Mouse (Mus musculus): ENCODE data around the gene Bscl2.
"Not testable (repeated sequence)": the region's sequence is repeated elsewhere in the genome, so short reads cannot be mapped to it uniquely, and the experiment has no call there.

Gene Bscl2

DNA sequence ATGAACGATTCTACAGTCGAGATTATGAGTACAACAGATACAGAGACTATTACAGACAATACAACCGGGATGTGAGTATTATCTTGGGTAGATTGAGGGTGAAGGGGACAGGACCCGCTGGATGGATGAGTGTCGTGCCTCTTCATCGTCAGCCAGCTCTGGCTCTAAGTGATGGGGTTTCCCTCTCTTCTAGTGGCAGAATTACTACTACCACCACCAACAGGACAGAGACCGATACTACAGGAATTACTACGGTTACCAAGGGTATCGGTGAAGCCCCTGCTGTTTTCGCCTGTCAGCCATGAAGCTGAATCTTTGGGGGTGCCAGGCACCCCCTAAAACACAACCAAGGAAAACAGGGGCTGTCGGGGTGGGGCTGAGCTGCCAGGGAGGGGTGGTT, 6.0 kb upstream of the Bscl2 start:
- no peak for DNase-seq (ENCODE audit: low spot score)

DNA sequence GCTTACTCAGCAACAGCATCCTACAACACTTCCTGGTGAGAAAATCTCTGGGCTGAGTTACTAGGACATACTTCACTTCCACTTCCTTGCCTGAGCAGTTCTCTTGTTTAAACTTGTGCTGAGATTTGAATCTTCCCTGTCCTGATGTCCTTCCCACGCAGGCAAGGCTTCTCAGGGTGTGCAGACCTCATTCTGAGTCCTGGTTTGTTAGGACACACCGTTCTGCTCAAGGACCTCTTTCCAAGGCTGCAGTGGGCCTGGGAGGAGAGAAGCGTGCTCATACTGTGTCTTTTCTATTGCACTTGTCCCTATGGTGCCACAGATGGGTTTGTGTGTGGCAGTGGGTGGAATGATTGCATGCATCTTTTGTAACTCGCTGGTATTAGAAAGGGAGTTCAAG, 4.3 kb upstream of the Bscl2 start:
- no peak for DNase-seq (ENCODE audit: low spot score)

DNA sequence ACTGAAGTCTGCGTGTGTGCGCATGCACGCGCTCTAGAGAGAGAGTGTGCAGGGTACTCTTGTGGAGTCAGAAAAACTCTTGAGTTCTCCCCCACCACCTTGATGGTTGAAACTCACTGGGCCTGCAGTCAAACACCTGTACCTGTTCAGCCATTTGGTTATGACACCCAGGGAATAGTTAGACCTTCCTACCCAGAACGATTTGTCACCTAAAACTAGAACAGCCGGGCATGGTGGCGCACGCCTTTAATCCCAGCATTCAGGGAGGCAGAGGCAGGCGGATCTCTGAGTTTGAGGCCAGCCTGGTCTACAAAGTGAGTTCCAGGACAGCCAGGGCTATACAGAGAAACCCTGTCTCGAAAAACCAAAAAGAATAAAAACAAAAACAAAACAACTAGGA, 940 bp upstream of the Bscl2 start:
- DNase-seq (ENCODE audit: low spot score) = not testable (repeated sequence)

DNA sequence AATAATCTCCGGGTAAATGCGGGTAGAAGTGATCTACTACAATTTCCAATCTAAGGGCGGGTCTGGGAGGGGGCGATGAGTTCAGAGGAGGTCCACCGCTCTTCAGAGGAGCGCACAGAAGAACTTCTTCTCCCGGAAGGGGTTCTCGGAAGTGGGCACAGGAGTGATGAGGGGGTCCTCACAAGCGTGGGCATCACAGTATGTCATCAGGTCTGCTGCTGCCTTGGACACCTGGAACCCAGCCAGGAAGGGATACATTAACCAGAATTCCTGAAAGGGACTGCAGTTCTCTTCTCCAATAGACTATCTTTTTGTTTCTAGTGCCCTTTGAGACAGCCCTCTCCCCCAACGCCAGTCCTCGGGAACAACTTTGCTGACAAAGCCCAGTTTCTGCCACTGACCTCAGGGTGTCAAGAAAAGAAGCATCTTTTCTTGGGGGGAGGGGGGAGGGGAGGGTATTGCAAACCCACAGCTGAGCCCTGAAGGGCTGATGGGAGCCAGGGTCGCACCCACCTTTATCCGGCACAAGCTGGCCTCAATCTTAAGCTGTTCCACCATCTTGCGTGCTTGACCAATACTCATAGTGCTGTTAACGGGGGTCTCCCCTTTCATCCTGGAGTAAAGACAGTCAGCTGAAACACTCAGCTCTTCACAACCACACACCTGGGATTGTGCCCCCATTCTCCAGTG, 919 bp downstream of the Bscl2 start:
- DNase-seq (ENCODE audit: low spot score) = no peak

DNA sequence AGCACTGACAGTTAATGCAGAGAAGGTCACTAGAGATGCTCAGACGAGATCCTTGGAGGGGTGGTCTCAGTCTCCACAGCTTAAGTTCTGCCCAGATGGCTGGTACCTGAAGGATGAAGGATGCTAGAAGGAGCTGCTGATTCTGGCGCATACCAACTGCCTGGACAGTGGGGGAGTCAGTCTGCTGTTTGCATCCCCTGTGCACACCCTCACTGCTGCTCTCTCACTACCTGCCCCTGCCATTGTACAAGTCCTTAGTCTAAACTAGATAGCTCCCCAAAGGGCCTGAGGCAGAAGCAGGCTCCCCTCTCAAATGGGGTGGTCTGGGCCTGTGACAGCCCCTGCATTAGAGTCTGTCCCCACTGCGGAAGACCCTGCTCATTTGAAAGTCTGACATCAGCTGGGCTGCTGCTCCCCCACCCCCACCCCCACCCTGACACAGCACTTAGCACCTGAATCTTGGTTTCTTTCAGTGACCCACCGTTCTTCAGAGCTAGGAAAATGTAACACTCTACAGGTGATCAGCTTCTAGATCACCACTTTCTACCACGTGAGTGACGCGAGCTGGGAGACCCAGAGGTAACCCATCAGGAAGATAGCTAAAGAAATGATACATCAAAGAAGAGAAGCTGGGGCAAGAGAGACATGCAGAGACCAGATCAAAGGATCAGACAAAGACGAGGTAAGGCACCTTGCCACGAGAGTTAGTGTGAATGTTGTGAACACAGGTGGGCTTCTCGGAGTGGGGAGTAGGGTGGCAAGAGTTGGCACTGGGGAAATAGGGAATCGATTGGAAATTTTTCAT, 2.0 kb downstream of the Bscl2 start, which contains the start of gene Gng3:
Gene Gng3, minus strand, starts transcription at position 92 of the 805 bp plus-strand sequence.
- peak; percentile 81 for DNase-seq (ENCODE audit: low spot score)

DNA sequence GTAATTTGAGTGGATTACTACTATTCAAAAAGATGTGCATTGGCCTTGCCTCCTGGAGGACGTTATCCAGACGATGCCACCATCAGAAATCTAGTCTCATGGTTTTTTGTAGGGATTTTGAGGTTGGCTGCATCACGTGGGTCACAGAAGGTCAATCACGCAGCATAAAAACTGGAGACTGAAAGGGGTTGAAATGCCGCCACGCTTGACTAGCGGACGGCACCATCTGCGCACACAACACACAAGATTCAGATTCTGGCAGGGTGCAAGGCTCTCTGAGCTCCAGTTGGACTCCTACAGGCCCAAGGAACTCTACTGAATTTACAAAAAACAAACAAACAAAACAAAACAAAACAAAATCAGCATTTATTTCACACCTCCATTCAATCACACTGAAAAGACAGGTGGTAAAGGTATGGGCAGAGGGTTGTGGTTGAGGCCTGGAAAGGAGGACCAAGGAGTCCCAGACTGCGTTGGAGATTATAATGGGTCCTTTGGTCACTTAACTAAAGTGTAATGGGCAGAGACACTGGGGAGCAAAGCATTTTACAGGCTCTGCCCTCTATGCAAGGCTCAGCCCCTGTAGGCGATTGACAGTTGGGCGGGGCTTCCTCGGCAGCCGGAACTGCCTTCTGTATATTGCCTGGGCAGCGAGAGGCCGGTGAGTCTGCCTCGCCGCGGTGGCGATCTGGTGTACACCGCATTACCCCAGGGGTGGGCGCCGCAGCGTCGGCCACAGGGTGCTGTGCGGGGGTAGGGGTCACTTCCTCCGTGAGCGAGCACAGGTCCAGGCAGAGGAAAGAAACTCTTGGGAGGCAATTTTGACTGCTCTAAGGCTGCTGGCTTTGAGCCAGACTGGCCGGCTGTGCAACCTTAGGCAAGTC, 2.9 kb downstream of the Bscl2 start:
- DNase-seq (ENCODE audit: low spot score) = no peak

DNA sequence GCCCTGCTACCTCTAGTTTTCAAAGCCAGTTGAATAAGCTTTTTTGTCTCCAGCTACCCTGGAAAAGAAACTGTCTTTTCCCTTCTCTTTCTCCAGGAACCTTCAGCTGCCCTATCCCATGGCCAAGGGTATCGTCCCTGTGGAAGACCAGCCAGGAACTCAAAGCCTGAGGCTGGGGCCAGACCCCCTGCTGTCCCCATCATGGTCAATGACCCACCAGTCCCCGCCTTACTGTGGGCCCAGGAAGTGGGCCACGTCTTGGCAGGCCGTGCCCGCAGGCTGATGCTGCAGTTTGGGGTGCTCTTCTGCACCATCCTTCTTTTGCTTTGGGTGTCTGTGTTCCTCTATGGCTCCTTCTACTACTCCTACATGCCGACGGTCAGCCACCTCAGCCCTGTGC, 3.7 kb downstream of the Bscl2 start:
- no peak for DNase-seq (ENCODE audit: low spot score)

DNA sequence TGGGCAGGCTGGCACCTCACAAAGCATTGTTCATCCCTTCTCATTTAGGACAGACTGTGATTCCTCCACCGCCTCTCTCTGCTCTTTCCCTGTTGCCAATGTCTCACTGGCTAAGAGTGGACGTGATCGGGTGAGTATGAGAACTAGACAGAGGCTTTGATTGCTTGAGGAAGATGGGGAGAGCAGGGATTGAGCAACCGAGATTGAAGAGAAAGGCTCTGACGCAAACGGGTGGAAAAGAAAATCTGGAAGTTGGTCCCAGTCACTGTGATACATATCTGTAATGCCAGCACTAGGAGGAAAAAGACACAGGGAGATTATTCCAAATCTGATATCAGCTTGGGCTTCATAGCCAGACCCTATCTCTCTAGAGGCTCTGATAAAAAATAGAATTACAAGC, 5.7 kb downstream of the Bscl2 start:
- DNase-seq (ENCODE audit: low spot score) = no peak

DNA sequence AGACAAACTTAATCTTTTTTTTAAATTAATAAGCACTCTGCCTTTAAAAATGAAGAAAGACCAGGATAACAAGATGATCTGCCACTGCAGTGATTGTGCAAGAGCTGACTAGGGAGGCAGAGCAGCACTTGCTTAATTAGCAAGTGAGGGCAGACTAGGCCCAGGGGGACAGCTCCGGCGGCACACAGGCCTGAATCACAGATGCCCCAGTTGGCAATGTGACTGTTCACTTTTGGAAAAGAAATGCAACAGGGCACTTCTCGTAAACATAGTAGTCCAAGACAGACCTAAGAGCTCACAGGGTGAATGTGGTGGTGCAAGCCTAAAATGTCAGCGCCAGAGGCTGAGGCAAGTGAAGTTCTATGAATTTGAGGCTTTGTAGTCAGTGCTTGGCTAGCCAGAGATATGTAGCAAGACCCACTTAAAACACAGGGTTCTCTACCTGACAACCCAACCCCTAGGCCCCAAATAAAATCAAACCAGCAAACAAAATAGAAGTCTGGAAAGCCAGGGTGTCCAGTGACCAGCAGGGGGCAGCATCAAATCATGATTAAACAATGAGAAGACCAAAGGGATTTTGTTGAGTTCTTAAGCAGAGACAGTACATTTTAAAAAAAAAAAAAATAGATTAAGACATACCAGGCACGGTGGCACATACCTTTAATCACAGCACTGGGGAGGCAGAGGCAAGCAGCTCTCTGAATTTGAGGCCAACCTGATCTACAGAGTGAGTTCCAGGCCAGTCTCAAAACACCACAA, 7.3 kb downstream of the Bscl2 start:
- DNase-seq (ENCODE audit: low spot score) = no peak

DNA sequence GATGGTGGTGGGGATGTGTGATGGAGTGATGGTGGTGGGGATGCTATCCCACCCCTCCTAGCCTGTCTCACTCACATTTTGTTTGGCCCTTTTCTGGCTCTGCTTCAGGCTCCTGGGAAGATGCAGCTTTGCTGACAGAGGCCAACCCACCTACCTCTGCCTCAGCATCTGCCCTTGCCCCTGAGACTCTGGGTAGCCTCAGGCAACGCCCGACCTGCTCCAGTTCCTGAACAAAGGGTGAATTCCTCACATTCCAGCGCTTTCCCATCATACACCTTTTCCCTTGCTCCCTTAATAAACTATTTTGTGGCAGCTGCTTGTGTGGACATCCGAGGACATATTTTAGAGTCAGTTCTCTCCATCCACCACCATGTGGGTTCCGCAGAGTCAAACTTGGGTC, 11.1 kb downstream of the Bscl2 start:
- DNase-seq (ENCODE audit: low spot score) = no peak

DNA sequence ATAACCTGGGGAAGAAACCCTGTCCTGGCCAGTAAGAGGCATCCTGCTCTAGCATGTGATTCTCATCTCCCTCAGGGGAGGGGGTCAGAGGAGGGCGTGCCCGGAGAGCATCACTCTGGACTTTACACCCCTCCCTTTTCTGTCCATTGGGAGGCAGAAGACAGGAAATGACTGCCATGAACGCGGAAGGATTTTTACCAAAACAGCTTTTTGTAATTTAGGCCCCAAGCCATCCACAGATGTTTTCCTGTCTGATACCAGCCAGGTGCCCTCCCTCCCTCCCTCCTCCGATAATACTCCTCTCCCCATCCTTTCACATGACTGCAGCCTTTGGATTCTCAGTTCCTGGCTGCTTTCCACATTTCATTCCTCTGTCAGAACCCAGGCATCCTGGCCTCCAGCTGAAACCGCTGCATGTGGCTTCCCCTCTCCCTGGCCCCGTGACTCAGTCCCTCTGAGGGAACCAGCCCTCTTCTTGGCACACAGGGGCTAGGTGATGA, 13.2 kb downstream of the Bscl2 start, which contains the start of gene Lrrn4cl:
Gene Lrrn4cl, plus strand, starts transcription at position 367 of the 500 bp plus-strand sequence.
- no peak for DNase-seq (ENCODE audit: low spot score)

DNA sequence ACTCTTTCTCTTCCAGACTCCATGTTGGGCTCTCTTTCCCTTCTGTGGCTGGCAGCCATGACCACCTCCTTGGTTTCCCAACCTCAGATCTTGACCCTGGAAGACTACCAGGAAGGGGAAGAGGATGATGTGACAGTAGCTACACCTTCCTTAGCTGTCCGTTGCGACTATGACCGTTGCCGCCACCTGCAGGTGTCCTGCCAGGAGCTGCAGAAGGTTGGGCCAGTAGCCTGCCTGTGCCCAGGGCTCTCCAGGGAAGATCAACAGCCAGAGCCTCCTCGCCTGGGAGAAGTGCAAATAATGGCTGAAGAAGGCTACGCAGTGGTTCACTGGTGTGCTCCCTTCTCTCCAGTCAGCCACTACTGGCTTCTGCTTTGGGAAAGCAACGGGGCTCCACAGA, 14.4 kb downstream of the Bscl2 start:
- DNase-seq (ENCODE audit: low spot score) = no peak

DNA sequence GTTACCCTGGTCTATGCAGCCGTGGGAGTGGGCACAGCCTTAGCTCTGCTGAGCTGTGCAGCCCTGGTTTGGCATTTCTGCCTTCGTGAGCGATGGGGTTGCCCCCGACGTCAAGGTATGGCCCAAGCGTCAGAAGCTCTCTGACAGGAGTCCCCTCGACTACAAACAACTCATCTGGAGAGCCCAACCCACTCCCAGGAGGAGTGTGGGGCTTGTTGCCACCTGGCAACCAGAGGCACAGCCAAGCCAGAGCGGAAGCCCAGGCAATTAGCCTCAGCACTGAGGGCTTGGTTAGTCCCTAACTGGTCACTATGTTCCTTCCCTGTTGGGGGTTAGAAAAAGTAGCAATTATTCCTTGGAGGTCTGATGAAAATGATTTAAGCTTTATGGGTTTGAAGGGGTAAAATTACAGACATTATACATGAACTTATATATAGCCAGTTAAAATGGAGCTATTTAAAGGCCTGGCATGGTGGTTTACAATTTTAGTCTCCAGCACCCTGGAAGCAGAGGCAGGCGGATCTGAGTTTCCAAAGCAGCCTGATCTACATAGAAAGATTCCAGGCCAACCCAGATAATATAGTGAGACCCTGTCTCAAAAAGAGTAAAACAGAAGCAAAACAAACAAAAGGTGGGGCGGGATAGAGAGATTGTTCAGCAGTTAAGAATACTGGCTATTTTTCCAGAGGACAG, 15.1 kb downstream of the Bscl2 start:
- DNase-seq (ENCODE audit: low spot score) = no peak

DNA sequence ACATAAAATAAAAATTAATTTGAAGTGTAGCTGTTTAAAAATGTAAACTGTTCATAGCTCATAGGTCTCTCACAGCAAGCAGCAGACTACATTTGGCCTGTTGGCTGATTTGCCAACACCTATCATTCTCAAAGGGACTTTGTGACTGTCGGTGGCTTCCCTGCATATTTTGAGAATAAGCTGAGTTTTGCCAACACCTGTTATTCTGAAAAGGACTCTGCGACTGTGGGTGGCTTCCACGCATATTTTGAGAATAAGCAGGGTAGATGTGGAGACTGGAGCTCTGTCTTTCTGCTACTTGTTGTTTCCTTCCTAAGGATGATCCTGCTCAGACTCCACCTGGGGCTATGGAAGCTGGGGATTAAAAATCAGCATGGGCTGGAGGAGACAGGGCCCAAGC, 15.8 kb downstream of the Bscl2 start:
- no peak for DNase-seq (ENCODE audit: low spot score)

DNA sequence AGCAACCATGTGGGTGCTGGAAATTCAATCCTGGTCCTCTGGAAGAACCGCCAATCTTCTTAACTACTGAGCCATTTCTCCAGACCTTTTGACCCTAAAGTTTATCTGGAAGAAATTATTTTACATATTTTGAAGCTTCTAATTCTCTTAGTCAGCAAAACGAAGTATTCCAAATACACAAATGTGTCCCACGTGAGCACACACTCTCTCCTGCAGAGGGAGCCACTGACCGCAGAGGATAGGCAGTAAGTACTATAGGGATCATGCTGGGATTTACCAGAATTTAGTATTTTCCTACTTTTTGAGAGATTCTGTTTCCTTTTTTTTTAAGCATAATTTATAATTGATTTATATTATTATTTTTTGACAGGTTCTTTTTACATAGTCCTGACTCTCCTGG, 20.4 kb downstream of the Bscl2 start:
- DNase-seq (ENCODE audit: low spot score) = no peak

DNA sequence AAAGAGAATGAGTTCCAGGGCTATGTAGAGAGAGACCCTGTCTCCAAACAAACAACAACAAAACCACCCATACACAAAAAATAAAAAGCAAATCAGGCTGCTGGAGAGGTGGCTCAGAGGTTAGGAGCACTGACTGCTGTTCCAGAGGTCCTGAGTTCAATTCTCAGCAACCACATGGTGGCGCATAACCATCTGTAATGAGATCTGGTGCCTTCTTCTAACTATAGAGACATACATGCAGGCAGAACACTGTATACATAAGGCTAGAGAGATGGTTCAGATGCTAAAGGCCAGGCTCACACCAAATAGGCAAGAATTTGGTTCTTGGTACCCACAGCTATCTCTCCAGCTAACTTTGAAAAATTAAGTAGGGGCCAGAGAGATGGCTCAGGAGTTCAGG, 21.8 kb downstream of the Bscl2 start:
- DNase-seq (ENCODE audit: low spot score) = no peak

DNA sequence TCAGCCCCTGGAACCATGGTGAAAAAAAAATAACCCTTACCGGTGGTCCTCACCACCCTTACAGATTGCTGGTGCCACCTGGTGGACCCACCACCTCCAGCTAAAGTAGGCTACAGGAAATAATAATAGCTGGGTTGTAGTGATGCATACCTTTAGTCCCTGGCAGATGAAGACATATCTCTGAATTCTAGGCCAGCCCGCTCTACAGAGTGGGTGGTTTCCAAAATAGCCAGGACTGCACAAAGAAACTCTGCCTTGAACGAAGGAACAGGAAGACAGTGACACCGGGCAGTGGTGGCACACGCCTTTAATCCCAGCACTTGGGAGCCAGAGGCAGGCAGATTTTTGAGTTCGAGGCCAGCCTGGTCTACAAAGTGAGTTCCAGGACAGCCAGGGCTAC, 27.0 kb downstream of the Bscl2 start:
- no peak for DNase-seq (ENCODE audit: low spot score)

DNA sequence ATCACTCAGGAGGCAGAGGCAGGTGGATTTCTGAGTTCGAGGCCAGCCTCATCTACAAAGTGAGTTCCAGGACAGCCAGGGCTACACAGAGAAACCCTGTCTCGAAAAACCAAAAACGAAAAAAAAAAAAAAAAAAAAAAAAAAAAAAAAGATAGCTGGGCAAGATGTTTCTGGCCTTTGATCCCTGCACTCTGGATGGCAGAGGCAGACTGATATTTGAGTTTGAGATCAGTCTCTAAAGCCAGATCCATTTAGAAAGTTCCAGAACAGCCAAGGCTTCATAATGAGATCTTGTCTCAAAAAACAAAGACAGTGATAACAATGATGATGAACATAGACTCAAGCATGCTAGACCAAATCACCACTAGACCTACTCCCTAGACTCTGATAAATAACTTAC, 33.1 kb downstream of the Bscl2 start:
- DNase-seq (ENCODE audit: low spot score) = not testable (repeated sequence)

DNA sequence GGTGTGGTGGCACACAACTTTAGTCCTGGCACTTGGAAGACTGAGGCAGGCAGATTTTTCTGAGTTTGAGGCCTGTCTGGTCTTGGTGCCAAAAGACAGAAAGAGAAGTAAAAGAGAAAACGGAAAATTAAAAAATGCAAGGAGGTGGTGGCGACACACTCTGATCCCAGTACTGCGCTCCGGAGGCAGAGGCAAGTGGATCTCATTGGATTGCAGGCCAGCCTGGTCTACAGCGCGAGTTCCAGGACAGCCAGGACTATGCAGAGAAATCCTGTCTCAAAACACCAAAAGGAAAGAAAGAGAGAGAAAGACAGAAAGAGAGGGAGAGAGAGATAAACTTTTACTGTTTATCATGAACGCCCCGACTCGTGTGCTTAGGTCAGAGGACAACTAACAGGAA, 33.6 kb downstream of the Bscl2 start:
- no peak for DNase-seq (ENCODE audit: low spot score)

DNA sequence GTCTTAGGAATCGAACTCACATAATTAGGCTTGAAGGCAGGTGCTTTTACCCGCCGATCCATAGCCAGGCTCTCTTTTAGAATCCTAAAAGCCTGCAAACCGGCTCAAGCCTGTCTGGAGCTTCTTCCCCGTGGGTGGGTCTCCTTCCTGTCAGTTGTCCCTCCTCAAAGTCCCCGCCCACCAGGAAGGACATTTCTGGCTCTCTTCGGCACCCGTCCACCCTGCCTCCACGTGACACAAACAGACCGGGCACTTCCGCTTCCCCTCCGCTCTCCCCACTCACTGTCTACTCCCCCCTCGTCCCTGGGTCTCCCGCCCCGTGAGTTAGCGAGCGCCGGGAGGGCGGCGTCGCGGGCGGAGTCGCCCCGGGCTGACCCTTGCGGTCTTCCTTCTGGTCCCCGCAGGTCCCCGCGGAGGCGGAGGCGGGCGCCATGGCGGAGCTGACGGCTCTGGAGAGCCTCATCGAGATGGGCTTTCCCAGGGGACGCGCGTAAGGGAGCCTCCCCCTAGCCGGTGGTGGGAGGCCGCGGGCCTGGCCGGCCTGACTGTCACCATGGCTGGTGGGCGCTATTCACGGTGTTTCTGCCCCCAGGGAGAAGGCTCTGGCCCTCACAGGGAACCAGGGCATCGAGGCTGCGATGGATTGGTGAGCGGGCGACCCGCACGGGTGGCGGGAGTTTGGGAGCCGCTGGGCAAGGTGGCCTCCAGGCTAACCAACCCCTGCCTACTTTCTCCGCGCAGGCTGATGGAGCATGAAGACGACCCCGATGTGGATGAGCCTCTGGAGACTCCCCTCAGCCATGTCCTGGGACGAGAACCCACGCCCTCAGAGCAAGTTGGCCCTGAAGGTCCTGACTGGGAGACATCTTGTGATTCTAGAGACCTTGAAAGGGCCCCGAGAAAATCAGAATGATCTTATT, 34.3 kb downstream of the Bscl2 start, which contains the start of gene Ubxn1:
Gene Ubxn1, plus strand, starts transcription at position 230 of the 920 bp plus-strand sequence.
- DNase-seq (ENCODE audit: low spot score) = peak; percentile 97

Measured in left cerebral cortex, adult 11 months (tissue).